Mouse (Mus musculus) heart, postnatal 0 days (tissue): ENCODE data around the gene Exosc9. TPM values are rescaled to one million over a fixed set of nuclear protein-coding genes. Genes with fewer than 3 reads are reported as not detected.

Experiments used
- ATAC-seq: fragments of 200-750 bp; cut with Nextera tagmentation; 2 replicates; pipeline ENCODE4 v1.8.0; 2017; ENCODE audit warnings: low read depth, moderate number of reproducible peaks, moderate library complexity; ENCODE audit not compliant: insufficient read depth
- DNase-seq: peaks from one replicate; pipeline ENCODE4 v3.0.0-alpha.2; 2016; ENCODE audit warnings: low spot score
- H3K27ac ChIP-seq: fragments of 300-500 bp; sonication (generic); 2 replicates; pipeline ENCODE4 v1.5.1; 2014; ENCODE audit warnings: low read depth, mild to moderate bottlenecking
- H3K27me3 ChIP-seq: fragments of 300-500 bp; sonication (generic); 2 replicates; pipeline ENCODE4 v1.6.1; 2014; ENCODE audit warnings: low read length, mixed read lengths; ENCODE audit not compliant: control insufficient read depth, insufficient read depth
- H3K36me3 ChIP-seq: fragments of 300-500 bp; sonication (generic); replicated peaks from 2 replicates; pipeline ENCODE4 v1.6.1; 2014; ENCODE audit warnings: low read length, mixed read lengths; ENCODE audit not compliant: control insufficient read depth, insufficient read depth
- H3K4me1 ChIP-seq: fragments of 300-500 bp; sonication (generic); 2 replicates; pipeline ENCODE4 v1.6.1; 2014; ENCODE audit warnings: antibody characterized with exemption; ENCODE audit not compliant: control insufficient read depth, insufficient read depth
- H3K4me2 ChIP-seq: fragments of 300-500 bp; sonication (generic); 2 replicates; pipeline ENCODE4 v1.6.1; 2014; ENCODE audit warnings: low read depth, mild to moderate bottlenecking, low read length, moderate library complexity
- H3K4me3 ChIP-seq: fragments of 300-500 bp; sonication (generic); 2 replicates; pipeline ENCODE4 v1.5.1; 2014; ENCODE audit warnings: low read depth, low read length
- H3K9ac ChIP-seq: fragments of 300-500 bp; sonication (generic); replicated peaks from 2 replicates; pipeline ENCODE4 v1.6.1; 2014; ENCODE audit warnings: low read depth, low read length, mixed read lengths
- H3K9me3 ChIP-seq: fragments of 300-500 bp; sonication (generic); replicated peaks from 2 replicates; pipeline ENCODE4 v1.6.1; 2016; ENCODE audit warnings: low read length; ENCODE audit not compliant: control insufficient read depth
- CTCF ChIP-seq: IDR thresholded peaks from 2 replicates; pipeline ENCODE4 v1.5.1; 2016; ENCODE audit warnings: antibody characterized with exemption, control low read depth, low read depth
- EP300 ChIP-seq: IDR thresholded peaks from 2 replicates; pipeline ENCODE4 v1.6.1; 2016; ENCODE audit warnings: antibody characterized with exemption, low read depth
- WGBS: fragments of 180-500 bp; shearing (Covaris S2); extraction: QIAGEN DNeasy Blood & Tissue Kit; methylation state at CpG from one replicate; pipeline ENCODE4 v1.1.7; 2014; 5-methylcytosine and 5-hydroxymethylcytosine counted together
- polyA plus RNA-seq: library from polyadenylated mRNA; unstranded; fragments of >200 nt; fragmentation: Nextera tagmentation; extraction: Ambion mirVana; gene quantifications from 2 replicates; pipeline ENCODE4 v1.2.1, GENCODE M21; 2015
- total RNA-seq: library from RNA; depleted of rRNA; stranded (reverse); fragments of >200 nt; gene quantifications from 2 replicates; pipeline ENCODE4 v1.2.3, GENCODE M21; 2014; ENCODE audit warnings: low replicate concordance; rRNA removed

Gene Exosc9
- total RNA-seq (22.6 and 31.7 TPM in 2 replicates), polyA plus RNA-seq (39.6 and 40.9 TPM in 2 replicates)

DNA sequence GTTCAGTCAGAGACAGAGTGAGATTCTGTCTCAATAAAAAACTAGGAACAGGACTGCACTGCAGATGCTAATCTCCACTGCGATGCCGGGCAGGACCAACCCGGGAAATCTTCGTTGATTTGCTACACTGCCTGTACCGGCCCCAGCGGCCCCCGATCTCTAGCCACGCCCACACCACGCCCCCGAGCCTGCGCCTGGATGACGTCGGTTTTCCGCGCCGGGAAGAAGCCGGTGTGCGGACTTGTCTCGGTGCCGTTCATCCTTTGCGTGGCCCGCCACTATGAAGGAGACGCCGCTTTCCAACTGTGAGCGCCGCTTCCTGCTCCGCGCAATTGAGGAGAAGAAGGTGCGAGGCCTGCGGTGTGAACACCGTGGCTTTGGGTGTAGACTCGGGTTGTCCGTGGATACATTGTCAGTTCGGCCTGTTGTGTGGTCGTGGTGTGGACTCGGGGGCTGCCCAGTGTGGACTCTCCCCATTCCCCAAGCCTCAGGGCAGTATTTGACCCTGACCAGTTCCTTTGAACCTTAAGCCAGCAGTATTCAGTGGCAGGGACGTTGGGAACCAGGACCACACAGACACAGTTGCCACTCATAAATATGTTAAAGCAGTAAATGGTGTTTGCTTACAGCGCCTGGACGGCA is at the start of gene Exosc9:
Exosc9 (plus strand) TSS at position 201 of the 642 bp plus-strand sequence.
- no peaks in the 10 kb centered on the region for H3K9me3 ChIP-seq
- H3K4me2 ChIP-seq: peak within 1 kb of the TSS; percentile 78
- 0 out of 2 replicates have a peak within 1 kb of the TSS, but pooled peaks have one; percentile 5 for H3K27ac ChIP-seq
- H3K9ac ChIP-seq: peak within 1 kb of the TSS; percentile 58
- no peaks in the 10 kb centered on the region for H3K27me3 ChIP-seq
- peak; percentile 94 for ATAC-seq
- under 1% methylated on average over 39 of the region's 39 CpGs for WGBS
- TF ChIP-seq CTCF (0 out of 2 replicates have a peak, but pooled peaks have one; percentile 0), EP300 (no peak)
- H3K36me3 ChIP-seq: peaks cover 30% of the 10 kb centered on the region
- peak within 1 kb of the TSS; percentile 61 for H3K4me3 ChIP-seq
- DNase-seq: peak; percentile 79
- no peaks in the 10 kb centered on the region for H3K4me1 ChIP-seq

DNA sequence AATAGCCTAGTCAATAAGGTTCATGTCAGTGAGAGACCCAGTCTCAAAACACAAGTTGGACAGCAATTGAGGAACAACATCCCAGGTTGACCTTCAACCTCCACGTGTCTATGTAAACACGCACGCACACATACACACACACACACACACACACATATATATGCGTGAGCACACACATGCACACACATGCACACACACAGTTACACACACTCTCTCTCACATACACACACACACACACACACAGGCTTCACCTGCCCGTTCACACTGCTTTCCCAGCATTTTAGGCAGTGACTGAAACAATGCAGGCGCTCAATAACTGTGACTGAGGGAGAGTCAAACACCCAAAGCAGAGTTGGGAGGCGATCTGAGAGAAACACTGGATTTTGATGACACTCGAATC is 47.1 kb upstream of the Exosc9 start:
- H3K4me3 ChIP-seq: no peak overlapping the region
- H3K4me1 ChIP-seq: no peaks in the 10 kb centered on the region
- H3K36me3 ChIP-seq: no peaks in the 10 kb centered on the region
- H3K27ac ChIP-seq: no peak overlapping the region
- no peak overlapping the region for H3K4me2 ChIP-seq
- no peak for DNase-seq
- H3K9me3 ChIP-seq: no peaks in the 10 kb centered on the region
- no peak overlapping the region for H3K9ac ChIP-seq
- no peaks in the 10 kb centered on the region for H3K27me3 ChIP-seq
- TF ChIP-seq CTCF (no peak), EP300 (no peak)
- WGBS: 79% methylated on average over 8 of the region's 8 CpGs
- no peak for ATAC-seq

DNA sequence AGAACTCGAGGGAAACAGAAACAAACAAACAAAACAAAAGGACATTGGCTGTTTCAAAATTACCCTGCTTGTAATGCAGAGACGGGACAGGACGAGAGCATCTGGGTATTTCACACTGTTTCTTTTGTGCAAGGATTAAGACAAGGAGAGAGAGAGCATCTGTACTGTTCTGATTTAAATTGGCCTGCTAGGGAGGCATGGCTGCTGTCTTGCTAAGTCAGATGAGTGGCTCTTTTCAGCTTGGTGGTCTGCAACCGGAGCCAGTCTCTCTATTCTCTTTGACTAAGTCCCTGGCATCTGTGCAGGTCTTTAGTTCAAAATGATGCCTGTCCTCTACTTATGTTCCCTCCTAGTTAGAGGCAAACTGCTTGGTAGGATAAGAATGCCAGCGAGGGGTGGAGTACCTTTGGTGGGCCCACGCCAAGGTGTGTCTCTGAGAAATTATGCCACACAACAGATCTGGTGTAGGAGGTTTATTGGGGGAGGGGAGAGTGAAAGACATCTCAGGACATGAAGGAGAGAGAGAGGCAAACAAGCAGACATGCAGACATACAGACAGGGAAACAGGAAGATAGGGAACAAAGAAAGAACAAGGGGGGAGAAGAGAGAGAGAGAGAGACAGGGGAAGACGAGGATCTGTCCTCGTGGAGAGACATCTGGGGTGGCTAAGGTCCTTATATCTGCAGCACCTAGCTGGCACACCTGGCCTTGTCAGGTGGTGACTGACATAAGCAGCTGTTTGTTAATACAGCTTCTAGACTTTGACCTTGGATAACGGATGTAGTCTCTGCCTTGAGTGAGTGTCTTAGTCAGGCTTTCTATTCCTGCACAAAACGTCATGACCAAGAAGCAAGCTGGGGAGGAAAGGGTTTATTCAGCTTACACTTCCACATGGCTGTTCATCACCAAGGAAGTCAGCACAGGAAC is 46.3 kb upstream of the Exosc9 start:
- H3K9me3 ChIP-seq: no peaks in the 10 kb centered on the region
- no peak for DNase-seq

DNA sequence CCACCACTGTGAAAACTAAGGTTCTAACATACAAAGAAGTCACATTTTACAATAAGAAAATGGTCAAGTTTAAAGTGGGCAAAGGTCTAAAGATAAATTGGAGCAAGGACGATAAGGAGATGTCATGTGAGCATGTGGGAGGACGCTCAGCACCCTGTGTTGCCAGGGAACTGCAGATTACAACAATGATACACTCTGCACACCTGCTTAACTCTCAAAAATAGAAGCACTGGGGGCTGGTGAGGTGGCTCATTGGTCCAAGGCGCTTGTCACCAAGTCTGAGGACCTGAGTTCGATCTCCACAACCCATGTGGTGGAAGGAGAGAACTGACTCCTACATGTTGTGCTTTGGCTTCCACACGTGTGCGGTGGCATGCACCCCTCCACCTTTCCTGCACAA is 40.9 kb upstream of the Exosc9 start:
- H3K27me3 ChIP-seq: no peaks in the 10 kb centered on the region
- no peaks in the 10 kb centered on the region for H3K36me3 ChIP-seq
- WGBS: 73% methylated on average over 6 of the region's 6 CpGs
- no peak overlapping the region for H3K4me3 ChIP-seq
- H3K9ac ChIP-seq: no peak overlapping the region
- H3K27ac ChIP-seq: no peak overlapping the region
- TF ChIP-seq EP300 (no peak), CTCF (no peak)
- ATAC-seq (no peak), DNase-seq (no peak)
- H3K4me1 ChIP-seq: no peaks in the 10 kb centered on the region
- H3K9me3 ChIP-seq: no peaks in the 10 kb centered on the region
- H3K4me2 ChIP-seq: no peak overlapping the region

More for the DNA sequence above, 46.3 kb upstream of the Exosc9 start:
- Histone ChIP-seq H3K4me2 (no peak overlapping the region), H3K27me3 (no peaks in the 10 kb centered on the region), H3K27ac (no peak overlapping the region), H3K9ac (no peak overlapping the region), H3K4me1 (no peaks in the 10 kb centered on the region), H3K4me3 (no peak overlapping the region), H3K36me3 (no peaks in the 10 kb centered on the region)
- ATAC-seq: no peak
- TF ChIP-seq CTCF (no peak), EP300 (no peak)
- 57% methylated on average over 10 of the region's 10 CpGs for WGBS

DNA sequence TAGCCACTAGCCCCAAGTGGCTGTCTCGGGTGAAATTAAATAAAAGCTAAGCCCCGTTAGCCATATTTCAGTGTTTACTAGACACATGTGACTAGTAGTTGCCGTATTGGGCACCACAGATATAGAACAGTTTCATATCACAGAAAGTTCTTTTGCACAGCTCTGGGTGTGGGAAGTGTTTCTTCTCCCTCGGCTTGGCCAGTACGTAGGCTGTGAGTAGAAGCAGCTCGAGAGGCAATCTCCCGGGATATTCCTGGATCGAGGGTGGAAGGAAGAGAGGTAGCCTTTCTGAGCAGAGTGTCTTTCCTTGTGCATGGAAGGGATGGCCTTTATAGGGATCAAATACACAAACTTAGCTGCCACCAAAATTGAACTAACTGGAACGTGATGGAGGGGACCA is 36.2 kb upstream of the Exosc9 start:
- TF ChIP-seq EP300 (no peak), CTCF (no peak)
- 70% methylated on average over 9 of the region's 9 CpGs for WGBS
- Histone ChIP-seq H3K27ac (no peak overlapping the region), H3K9ac (no peak overlapping the region), H3K9me3 (no peaks in the 10 kb centered on the region), H3K4me1 (0 out of 2 replicates have a peak, but pooled peaks cover 3% of the 10 kb centered on the region), H3K27me3 (peaks cover 13% of the 10 kb centered on the region), H3K36me3 (no peaks in the 10 kb centered on the region), H3K4me3 (no peak overlapping the region), H3K4me2 (no peak overlapping the region)
- ATAC-seq (no peak), DNase-seq (no peak)
